Mouse (Mus musculus): ENCODE results near the gene Prpf8. TPM values are rescaled to one million over a fixed set of nuclear protein-coding genes. Genes with fewer than 3 reads are reported as not detected.
"Not testable (repeated sequence)": the region's sequence is repeated elsewhere in the genome, so short reads cannot be mapped to it uniquely, and the experiment has no call there.

Prpf8 gene
- polyA plus RNA-seq, 1 experiment from 2014 or later: 74.5 TPM

DNA sequence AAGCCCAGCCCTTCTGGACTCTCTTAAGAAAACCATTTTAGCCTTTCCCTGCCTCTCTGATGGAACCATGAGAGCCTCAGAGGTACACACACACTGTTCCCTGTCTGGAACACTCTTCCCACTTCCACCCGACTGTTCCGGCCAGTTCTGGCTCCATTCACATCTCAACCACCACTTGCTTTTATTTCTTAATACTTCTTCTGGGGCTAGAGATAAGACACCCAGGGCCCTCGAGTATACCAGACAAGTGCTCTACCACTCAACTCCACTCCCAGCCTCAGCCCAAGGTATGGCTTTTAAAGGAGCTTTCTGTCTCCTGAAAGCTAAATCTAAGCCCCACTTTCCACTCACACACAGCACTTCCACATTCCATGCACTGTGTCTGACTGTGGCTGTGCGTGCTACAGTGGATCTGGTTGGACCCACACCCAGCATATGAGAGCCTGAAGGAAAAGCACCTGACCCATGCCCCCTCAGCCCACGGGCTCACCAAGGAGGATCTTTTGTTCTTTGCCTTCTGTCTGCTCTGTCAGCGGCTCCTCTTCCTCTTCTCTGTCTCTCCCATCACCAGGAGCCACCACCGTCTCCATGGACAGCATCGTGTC lies 36.2 kb upstream of the Prpf8 start:
- peaks cover 14% of the 10 kb centered on the region for H3K4me1 ChIP-seq (replicated peaks; ENCODE audit: control insufficient read depth, insufficient read depth, low read length)
- WGBS: 88% methylated on average over 8 of the region's 8 CpGs
- no peak overlapping the region for H3K27ac ChIP-seq
- no peak overlapping the region for H3K9ac ChIP-seq
- DNase-seq (ENCODE audit: low spot score) (no peak), ATAC-seq (ENCODE audit: low FRiP score) (no peak)
- peaks cover 37% of the 10 kb centered on the region for H3K36me3 ChIP-seq (replicated peaks; ENCODE audit: control insufficient read depth, insufficient read depth)
- H3K4me3 ChIP-seq (replicated peaks; ENCODE audit: low read length): no peak overlapping the region
- no peak overlapping the region for H3K4me2 ChIP-seq (replicated peaks)
- H3K9me3 ChIP-seq (ENCODE audit: control insufficient read depth, low read length): no peaks in the 10 kb centered on the region
- no peaks in the 10 kb centered on the region for H3K27me3 ChIP-seq (ENCODE audit: control insufficient read depth, insufficient read depth, low read length)

DNA sequence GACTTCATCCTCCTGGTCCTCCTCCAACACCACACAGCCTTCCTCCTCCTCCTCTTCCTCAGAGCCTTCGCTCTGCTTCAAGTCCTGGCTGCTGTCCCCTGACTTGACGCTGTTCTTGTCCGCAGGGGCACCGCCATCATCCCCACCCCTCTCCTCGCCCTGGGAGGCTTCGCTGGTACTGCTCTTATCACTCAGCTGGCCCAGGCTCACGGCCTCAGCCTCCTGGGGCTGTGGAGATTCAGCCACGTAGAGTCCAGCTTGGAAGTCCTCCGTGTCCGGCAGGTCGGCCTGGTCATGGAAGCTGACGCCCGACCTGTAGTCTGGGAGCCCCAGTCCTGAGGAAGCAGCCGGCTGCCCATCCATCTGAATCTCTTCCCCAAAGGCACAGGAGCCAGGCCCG lies 35.7 kb upstream of the Prpf8 start:
- ATAC-seq (ENCODE audit: low FRiP score) (no peak), DNase-seq (ENCODE audit: low spot score) (no peak)
- WGBS: 86% methylated on average over 15 of the region's 15 CpGs
- no peak overlapping the region for H3K27ac ChIP-seq
- H3K9me3 ChIP-seq (ENCODE audit: control insufficient read depth, low read length): no peaks in the 10 kb centered on the region
- H3K9ac ChIP-seq: no peak overlapping the region; the same call in 1 of the 2 replicates
- H3K4me3 ChIP-seq (replicated peaks; ENCODE audit: low read length): no peak overlapping the region
- H3K27me3 ChIP-seq (ENCODE audit: control insufficient read depth, insufficient read depth, low read length): no peaks in the 10 kb centered on the region
- H3K4me2 ChIP-seq (replicated peaks): no peak overlapping the region
- peaks cover 33% of the 10 kb centered on the region for H3K36me3 ChIP-seq (replicated peaks; ENCODE audit: control insufficient read depth, insufficient read depth)
- H3K4me1 ChIP-seq (replicated peaks; ENCODE audit: control insufficient read depth, insufficient read depth, low read length): peaks cover 14% of the 10 kb centered on the region

DNA sequence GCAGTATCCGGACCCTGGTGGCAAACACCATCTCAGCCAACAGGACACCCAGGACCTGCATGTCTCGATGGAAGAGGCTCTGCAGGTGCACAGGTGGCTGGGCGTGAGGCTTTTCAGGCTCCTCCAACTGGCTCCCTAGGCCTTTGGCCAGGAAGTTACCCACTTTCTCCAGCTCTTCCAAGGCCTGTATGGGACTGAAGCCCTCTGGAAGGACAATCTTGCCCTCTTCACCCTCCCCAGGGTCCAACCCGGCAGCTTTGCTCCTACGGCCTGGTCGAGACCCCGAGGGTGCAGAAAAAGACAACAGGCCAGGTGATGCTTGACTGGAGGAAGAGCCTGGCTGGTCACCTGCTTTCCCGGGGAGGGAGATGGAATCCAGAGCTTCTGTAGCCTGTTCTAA lies 34.5 kb upstream of the Prpf8 start:
- H3K4me2 ChIP-seq (replicated peaks): no peak overlapping the region
- H3K36me3 ChIP-seq (replicated peaks; ENCODE audit: control insufficient read depth, insufficient read depth): peaks cover 24% of the 10 kb centered on the region
- DNase-seq (ENCODE audit: low spot score) (no peak), ATAC-seq (ENCODE audit: low FRiP score) (no peak)
- no peaks in the 10 kb centered on the region for H3K27me3 ChIP-seq (ENCODE audit: control insufficient read depth, insufficient read depth, low read length)
- no peak overlapping the region for H3K9ac ChIP-seq
- H3K9me3 ChIP-seq (ENCODE audit: control insufficient read depth, low read length): no peaks in the 10 kb centered on the region
- no peak overlapping the region for H3K27ac ChIP-seq
- no peak overlapping the region for H3K4me3 ChIP-seq (replicated peaks; ENCODE audit: low read length)
- 93% methylated on average over 8 of the region's 8 CpGs for WGBS
- H3K4me1 ChIP-seq (replicated peaks; ENCODE audit: control insufficient read depth, insufficient read depth, low read length): peaks cover 14% of the 10 kb centered on the region

DNA sequence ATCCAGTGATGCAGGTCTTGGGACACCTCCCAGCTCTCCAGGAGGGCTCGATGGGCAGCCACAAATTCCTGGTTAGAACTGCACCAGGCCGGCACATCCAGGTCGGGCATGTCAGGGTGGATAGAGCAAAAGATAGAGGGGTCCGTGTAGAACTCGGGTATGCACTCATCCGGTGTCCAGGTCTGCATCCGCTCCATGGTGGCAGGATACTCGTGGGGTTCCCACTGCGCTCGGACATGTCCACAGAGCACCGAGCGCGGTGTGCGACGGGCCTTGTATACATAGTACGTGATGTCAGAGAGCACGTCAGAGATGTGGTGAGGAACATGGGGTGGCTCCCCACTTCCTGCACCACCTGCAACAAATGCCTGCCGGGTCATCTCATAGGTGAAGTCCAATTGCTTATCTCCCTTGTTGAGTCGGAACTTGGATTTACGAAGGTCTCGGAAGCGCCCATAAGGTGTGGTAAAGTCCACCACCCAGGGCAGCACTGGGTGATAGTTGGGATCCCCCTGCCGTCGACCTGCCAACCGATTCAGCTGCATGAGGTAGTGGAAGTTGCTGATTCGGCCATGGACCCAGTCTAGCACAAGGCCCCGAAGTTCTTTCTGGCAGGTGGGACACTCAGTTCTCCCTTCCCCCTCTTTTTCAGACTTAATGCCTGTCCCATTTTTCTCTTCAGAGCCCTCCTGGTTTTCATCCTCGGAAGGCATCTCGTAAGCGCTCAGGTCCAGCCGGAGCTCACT lies 33.6 kb upstream of the Prpf8 start:
- DNase-seq (ENCODE audit: low spot score) (no peak), ATAC-seq (ENCODE audit: low FRiP score) (no peak)
- Histone ChIP-seq H3K36me3 (replicated peaks; ENCODE audit: control insufficient read depth, insufficient read depth) (peaks cover 17% of the 10 kb centered on the region), H3K27me3 (ENCODE audit: control insufficient read depth, insufficient read depth, low read length) (no peaks in the 10 kb centered on the region), H3K4me3 (replicated peaks; ENCODE audit: low read length) (no peak overlapping the region; the same call in 1 of the 2 replicates), H3K27ac (no peak overlapping the region), H3K4me1 (replicated peaks; ENCODE audit: control insufficient read depth, insufficient read depth, low read length) (peaks cover 14% of the 10 kb centered on the region), H3K4me2 (replicated peaks) (peak overlapping the region; percentile 94), H3K9me3 (ENCODE audit: control insufficient read depth, low read length) (no peaks in the 10 kb centered on the region), H3K9ac (no peak overlapping the region)
- WGBS: 94% methylated on average over 31 of the region's 31 CpGs

DNA sequence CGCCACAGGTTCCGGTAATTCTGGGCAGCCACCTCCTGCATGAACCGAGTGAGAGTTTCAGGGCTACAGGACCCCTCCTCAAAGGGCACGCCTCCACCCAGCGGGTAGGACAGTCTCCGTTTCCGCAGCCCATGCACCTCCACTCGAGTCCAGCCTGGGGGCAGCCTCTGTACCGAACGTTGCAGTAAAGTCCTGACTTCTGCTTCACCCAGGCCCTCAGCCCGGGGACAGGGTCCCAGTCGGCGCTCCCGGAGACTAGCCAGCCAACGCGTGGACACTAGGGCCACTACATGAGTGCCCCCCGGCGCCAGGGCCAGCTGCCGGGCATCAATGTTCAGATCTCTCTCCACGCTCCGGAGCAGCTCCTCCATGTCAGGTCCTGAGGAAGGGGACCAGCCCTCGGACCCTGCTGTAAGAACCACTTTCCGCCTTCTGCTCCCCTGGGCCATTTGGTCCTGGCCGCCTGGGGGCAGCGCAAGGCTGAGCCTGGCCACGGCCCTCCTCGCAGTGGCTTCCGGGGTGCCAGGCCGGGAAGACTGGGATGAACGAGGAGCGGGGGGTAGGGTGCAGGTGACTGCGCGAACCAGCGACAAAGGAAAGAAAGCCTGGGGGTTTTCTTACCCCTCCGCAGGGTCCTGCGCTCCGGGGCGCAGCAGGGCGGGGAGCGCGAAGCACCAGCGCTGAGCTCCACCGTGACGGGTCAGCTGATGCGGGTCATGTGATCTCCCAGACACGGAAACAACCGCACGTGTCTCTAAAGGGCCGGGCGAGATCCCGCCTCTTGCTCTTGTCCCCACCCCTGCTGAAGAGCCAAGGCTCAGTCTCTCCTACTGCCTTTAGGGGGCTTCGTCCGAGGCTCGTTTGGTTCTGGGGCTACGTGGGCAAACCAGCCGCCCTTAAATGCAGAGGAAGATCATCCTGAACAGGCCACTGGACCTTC lies 32.4 kb upstream of the Prpf8 start, which contains the start of gene Wdr81:
Gene Wdr81 (minus strand): TSS at position 727 of the 940 bp plus-strand sequence.
- peaks cover 4% of the 10 kb centered on the region for H3K36me3 ChIP-seq (replicated peaks; ENCODE audit: control insufficient read depth, insufficient read depth)
- no peak within 1 kb of the TSS; the same call in 1 of the 2 replicates for H3K27ac ChIP-seq
- H3K27me3 ChIP-seq (ENCODE audit: control insufficient read depth, insufficient read depth, low read length): no peaks in the 10 kb centered on the region
- peak within 1 kb of the TSS; percentile 78 for H3K9ac ChIP-seq
- peaks cover 14% of the 10 kb centered on the region for H3K4me1 ChIP-seq (replicated peaks; ENCODE audit: control insufficient read depth, insufficient read depth, low read length)
- WGBS: 3% methylated on average over 56 of the region's 56 CpGs
- DNase-seq (ENCODE audit: low spot score) (peak; percentile 84), ATAC-seq (ENCODE audit: low FRiP score) (peak; percentile 94)
- no peaks in the 10 kb centered on the region for H3K9me3 ChIP-seq (ENCODE audit: control insufficient read depth, low read length)
- H3K4me3 ChIP-seq (replicated peaks; ENCODE audit: low read length): peak within 1 kb of the TSS; percentile 78
- peak within 1 kb of the TSS; percentile 94 for H3K4me2 ChIP-seq (replicated peaks)

DNA sequence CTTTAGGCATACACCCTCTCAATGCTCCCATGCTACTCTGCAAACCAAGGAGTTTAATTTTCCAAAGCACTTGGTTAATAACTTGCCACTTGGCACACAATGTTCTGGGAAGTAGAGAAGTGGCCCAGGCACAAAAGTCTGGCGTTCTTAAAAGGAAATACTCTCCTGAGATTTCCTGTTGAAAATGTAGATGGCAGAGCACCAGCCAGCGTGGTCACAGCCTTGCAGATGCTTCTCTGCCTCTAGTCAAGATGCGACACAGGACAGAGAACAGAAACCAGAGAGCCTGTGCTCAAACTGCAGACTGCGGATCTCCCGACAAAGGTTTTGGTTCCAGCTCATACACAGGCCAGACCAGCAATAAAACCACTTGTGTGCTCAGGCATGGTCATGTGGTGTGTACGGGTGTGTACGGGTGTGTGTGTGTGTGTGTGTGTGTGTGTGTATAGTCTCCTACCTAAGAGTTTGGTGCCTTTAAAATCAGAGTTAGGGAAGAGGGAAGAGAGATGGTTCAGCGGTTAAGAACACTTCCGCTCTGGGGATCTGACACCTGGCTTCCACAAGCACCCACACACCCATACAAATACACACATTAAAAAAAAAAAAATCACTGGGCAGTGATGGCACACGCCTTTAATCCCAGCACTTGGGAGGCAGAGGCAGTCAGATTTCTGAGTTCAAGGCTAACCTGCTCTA lies 31.4 kb upstream of the Prpf8 start:
- WGBS: 77% methylated on average over 10 of the region's 10 CpGs
- peak overlapping the region; percentile 94 for H3K4me2 ChIP-seq (replicated peaks)
- DNase-seq (ENCODE audit: low spot score) (no peak), ATAC-seq (ENCODE audit: low FRiP score) (no peak; the same call in 1 of the 2 replicates)
- H3K4me1 ChIP-seq (replicated peaks; ENCODE audit: control insufficient read depth, insufficient read depth, low read length): peaks cover 19% of the 10 kb centered on the region
- no peak overlapping the region; the same call in 1 of the 2 replicates for H3K27ac ChIP-seq
- H3K36me3 ChIP-seq (replicated peaks; ENCODE audit: control insufficient read depth, insufficient read depth): no peaks in the 10 kb centered on the region; the same call in 1 of the 2 replicates
- peak overlapping the region; percentile 78 for H3K9ac ChIP-seq
- no peaks in the 10 kb centered on the region for H3K27me3 ChIP-seq (ENCODE audit: control insufficient read depth, insufficient read depth, low read length)
- no peaks in the 10 kb centered on the region for H3K9me3 ChIP-seq (ENCODE audit: control insufficient read depth, low read length)
- H3K4me3 ChIP-seq (replicated peaks; ENCODE audit: low read length): peak overlapping the region; percentile 78

DNA sequence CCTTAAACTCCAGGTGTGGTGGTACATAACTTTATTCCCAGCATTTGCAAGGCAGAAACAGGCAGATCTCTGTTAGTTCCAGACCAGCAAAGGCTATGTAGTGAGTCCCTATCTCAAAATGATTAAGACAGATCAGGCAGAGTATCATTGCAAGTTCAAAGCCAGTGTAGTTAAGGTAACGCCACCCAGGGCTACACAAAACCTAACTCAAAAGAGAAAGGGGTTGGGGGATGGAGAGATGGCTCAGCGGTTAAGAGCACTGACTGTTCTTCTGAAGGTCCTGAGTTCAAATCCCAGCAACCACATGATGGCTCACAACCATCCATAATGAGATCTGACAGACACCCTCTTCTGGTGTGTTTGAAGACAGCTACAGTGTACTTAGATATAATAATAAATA lies 30.6 kb upstream of the Prpf8 start:
- not testable (repeated sequence) for DNase-seq (ENCODE audit: low spot score); H3K27me3 ChIP-seq (ENCODE audit: control insufficient read depth, insufficient read depth, low read length); H3K36me3 ChIP-seq (replicated peaks; ENCODE audit: control insufficient read depth, insufficient read depth); H3K9me3 ChIP-seq (ENCODE audit: control insufficient read depth, low read length); ATAC-seq (ENCODE audit: low FRiP score); H3K4me3 ChIP-seq (replicated peaks; ENCODE audit: low read length); H3K4me2 ChIP-seq (replicated peaks); H3K9ac ChIP-seq; H3K27ac ChIP-seq
- peaks cover 20% of the 10 kb centered on the region for H3K4me1 ChIP-seq (replicated peaks; ENCODE audit: control insufficient read depth, insufficient read depth, low read length)
- WGBS: 89% methylated on average over 2 of the region's 2 CpGs

DNA sequence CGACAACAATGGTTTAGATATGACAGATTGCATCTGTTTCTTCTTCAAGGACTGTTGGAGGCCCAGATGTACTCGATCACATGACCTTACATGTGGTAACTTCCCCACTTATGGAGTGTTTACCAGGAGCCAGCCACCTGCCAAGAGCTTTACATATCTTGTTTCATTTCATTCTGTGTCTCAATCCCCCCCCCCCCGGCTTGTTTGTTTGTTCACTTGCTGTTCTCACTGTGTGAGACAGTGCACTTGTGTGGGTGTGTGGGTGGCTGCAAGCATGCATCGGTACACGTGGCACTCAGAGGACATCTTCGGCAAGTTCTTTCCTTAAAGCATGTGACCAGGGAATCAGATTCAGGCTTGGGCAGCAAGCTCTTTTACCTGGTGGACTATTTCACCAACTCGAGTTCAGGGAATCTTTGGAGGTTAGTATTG lies 30.2 kb upstream of the Prpf8 start:
- WGBS: 86% methylated on average over 7 of the region's 7 CpGs
- Histone ChIP-seq H3K4me1 (replicated peaks; ENCODE audit: control insufficient read depth, insufficient read depth, low read length) (peaks cover 20% of the 10 kb centered on the region), H3K4me2 (replicated peaks) (no peak overlapping the region)

More for the DNA sequence above, 30.2 kb upstream of the Prpf8 start:
- H3K27me3 ChIP-seq (ENCODE audit: control insufficient read depth, insufficient read depth, low read length): no peaks in the 10 kb centered on the region
- H3K9me3 ChIP-seq (ENCODE audit: control insufficient read depth, low read length): no peaks in the 10 kb centered on the region
- no peaks in the 10 kb centered on the region for H3K36me3 ChIP-seq (replicated peaks; ENCODE audit: control insufficient read depth, insufficient read depth)
- H3K27ac ChIP-seq: no peak overlapping the region
- ATAC-seq (ENCODE audit: low FRiP score): no peak
- no peak for DNase-seq (ENCODE audit: low spot score)
- H3K9ac ChIP-seq: no peak overlapping the region
- H3K4me3 ChIP-seq (replicated peaks; ENCODE audit: low read length): no peak overlapping the region
